8 mouse cellular contexts compared by ENCODE assay signal in genomic region chr7:144914296-144914947, GRCm38 (mm10). TPM values are rescaled to one million over a fixed set of nuclear protein-coding genes. Genes with fewer than 3 reads are reported as not detected.
A peak's percentile ranks its signal among the peaks of the same experiment; 100 is the strongest.
DNase-seq lines count a peak whose midpoint lies in the region; ATAC-seq lines count a peak whose summit lies in the region.

No protein-coding gene starts in this region.

- H3K27me3 ChIP-seq in midbrain, embryonic 12.5 days, result no peaks in the 10 kb centered on the region

- H3K4me3 ChIP-seq in midbrain, embryonic 12.5 days, result peak overlapping the region; percentile 85

- H3K9me3 ChIP-seq in midbrain, embryonic 12.5 days, result no peaks in the 10 kb centered on the region

- intact Hi-C loops in left cerebral cortex, postnatal 4 days (cut with DNase I), result no loop called here

- peak overlapping the region; percentile 83 for H3K4me2 ChIP-seq in midbrain, embryonic 12.5 days (replicated peaks)

- H3K27ac ChIP-seq in midbrain, embryonic 12.5 days (replicated peaks), result peak overlapping the region; percentile 91

- ATAC-seq in activated CD4-positive, CD25-positive, alpha-beta regulatory T cell, adult 4 months, result peak; percentile 95
- ATAC-seq in midbrain, embryonic 12.5 days (ENCODE audit: low FRiP score, low read depth), result peak; percentile 95

- DNase-seq in left cerebral cortex, adult 11 months (ENCODE audit: low spot score), result peak; percentile 76
- no peak for DNase-seq in left cerebral cortex, postnatal 4 days
- DNase-seq in frontal cortex, adult 2 months (ENCODE audit: extremely low spot score in 1 of 2, low spot score in 1 of 2), result peak; percentile 77 to 97
- DNase-seq in left cerebral cortex, adult 18-20 months (ENCODE audit: low spot score in 2 of 2), result peak; percentile 85 to 89
- peak; percentile 50 for DNase-seq in testis, postnatal 14 days (ENCODE audit: low spot score)
- no peak for DNase-seq in urinary bladder, postnatal 36 days (ENCODE audit: low spot score in 2 of 2)

- WGBS in midbrain, embryonic 12.5 days, result 11% methylated on average over 17 of the region's 17 CpGs

- H3K9ac ChIP-seq in midbrain, embryonic 12.5 days (replicated peaks), result peak overlapping the region; percentile 75

- H3K36me3 ChIP-seq in midbrain, embryonic 12.5 days, result peaks cover 19% of the 10 kb centered on the region

- peaks cover 13% of the 10 kb centered on the region for H3K4me1 ChIP-seq in midbrain, embryonic 12.5 days

RNA-seq across cellular contexts. Expression of gene LTO1, which starts 0.5 kb away (rescaled TPM):
- total RNA-seq in left cerebral cortex, postnatal 4 days (2021), result 10 to 100 TPM; 33.5 to 36.0 TPM
- polyA plus RNA-seq in activated CD4-positive, CD25-positive, alpha-beta regulatory T cell, adult 4 months (2017; shearing (Covaris generic)), result 10 to 100 TPM; 34.4 to 34.5 TPM
- polyA plus RNA-seq in frontal cortex, adult 2 months (2012; rRNA removed), result 36.5 and 44.2 TPM in 2 replicates
- 10 to 100 TPM; 27.0 to 27.2 TPM for total RNA-seq in left cerebral cortex, adult 18-20 months (2021)
- polyA plus RNA-seq in midbrain, embryonic 12.5 days (2016; fragmentation: Nextera tagmentation; extraction: Ambion mirVana), result 33.6 and 36.4 TPM in 2 replicates

RNA-seq across cellular contexts. Expression of gene Fgf15, which starts 18.1 kb away (rescaled TPM):
- total RNA-seq in left cerebral cortex, postnatal 4 days (2021), result under 1 TPM; 0.26 to 0.62 TPM
- polyA plus RNA-seq in activated CD4-positive, CD25-positive, alpha-beta regulatory T cell, adult 4 months (2017; shearing (Covaris generic)), result not detected
- polyA plus RNA-seq in frontal cortex, adult 2 months (2012; rRNA removed), result not detected in 2 replicates
- not detected for total RNA-seq in left cerebral cortex, adult 18-20 months (2021)
- 69.8 and 95.0 TPM in 2 replicates for polyA plus RNA-seq in midbrain, embryonic 12.5 days (2016; fragmentation: Nextera tagmentation; extraction: Ambion mirVana)

RNA-seq across cellular contexts. Expression of gene Ccnd1, which starts 25.3 kb away (rescaled TPM):
- total RNA-seq in left cerebral cortex, postnatal 4 days (2021), result 10 to 100 TPM; 27.5 to 30.5 TPM
- 1 to 10 TPM; 1.1 to 1.2 TPM for polyA plus RNA-seq in activated CD4-positive, CD25-positive, alpha-beta regulatory T cell, adult 4 months (2017; shearing (Covaris generic))
- 29.8 and 36.6 TPM in 2 replicates for polyA plus RNA-seq in frontal cortex, adult 2 months (2012; rRNA removed)
- 10 to 100 TPM; 42.9 to 57.5 TPM for total RNA-seq in left cerebral cortex, adult 18-20 months (2021)
- 259 and 289 TPM in 2 replicates for polyA plus RNA-seq in midbrain, embryonic 12.5 days (2016; fragmentation: Nextera tagmentation; extraction: Ambion mirVana)

Comparison
In these comparisons a context has a peak if more than half of its experiments do, and no peak if none do; other contexts are left out.
1. DNase-seq: peak in left cerebral cortex, adult 11 months (single experiment), frontal cortex, adult 2 months (2 of 2), left cerebral cortex, adult 18-20 months (2 of 2) and testis, postnatal 14 days (single experiment); none in left cerebral cortex, postnatal 4 days (single experiment) and urinary bladder, postnatal 36 days (0 of 2).
2. RNA of gene Fgf15, which starts 18.1 kb away (polyA plus RNA-seq): 69.8 to 95.0 TPM in midbrain, embryonic 12.5 days; not detected in activated CD4-positive, CD25-positive, alpha-beta regulatory T cell, adult 4 months and not detected in frontal cortex, adult 2 months; every median in the first group is over 10 times any median in the second.
3. RNA of gene Ccnd1, which starts 25.3 kb away (polyA plus RNA-seq): 259 to 289 TPM in midbrain, embryonic 12.5 days and 29.8 to 36.6 TPM in frontal cortex, adult 2 months; 1.1 to 1.2 TPM in activated CD4-positive, CD25-positive, alpha-beta regulatory T cell, adult 4 months; every median in the first group is over 10 times any median in the second.